Mouse (Mus musculus) limb, embryonic 15.5 days (tissue): ENCODE measurements around the gene Ubash3b. TPM values are rescaled to one million over a fixed set of nuclear protein-coding genes. Genes with fewer than 3 reads are reported as not detected.

Source experiments
- ATAC-seq: fragments of 200-750 bp; cut with Nextera tagmentation; 2 replicates; pipeline ENCODE4 v1.8.0; 2017; ENCODE audit warnings: low read depth, moderate TSS enrichment; ENCODE audit not compliant: insufficient number of reproducible peaks, low FRiP score, low TSS enrichment
- H3K27ac ChIP-seq: fragments of 300-500 bp; sonication (generic); 2 replicates; pipeline ENCODE4 v1.5.1; 2015; ENCODE audit warnings: moderate library complexity, mild to moderate bottlenecking, inconsistent platforms
- H3K27me3 ChIP-seq: fragments of 300-500 bp; sonication (generic); 2 replicates; pipeline ENCODE4 v1.6.1; 2015; ENCODE audit warnings: inconsistent platforms
- H3K36me3 ChIP-seq: fragments of 300-500 bp; sonication (generic); 2 replicates; pipeline ENCODE4 v1.6.1; 2015; ENCODE audit warnings: inconsistent platforms
- H3K4me1 ChIP-seq: fragments of 300-500 bp; sonication (generic); 2 replicates; pipeline ENCODE4 v1.6.1; 2015; ENCODE audit warnings: inconsistent platforms
- H3K4me2 ChIP-seq: fragments of 300-500 bp; sonication (generic); 2 replicates; pipeline ENCODE4 v1.6.1; 2015; ENCODE audit warnings: mild to moderate bottlenecking, inconsistent platforms
- H3K4me3 ChIP-seq: fragments of 300-500 bp; sonication (generic); 2 replicates; pipeline ENCODE4 v1.5.1; 2015; ENCODE audit warnings: mild to moderate bottlenecking, inconsistent platforms
- H3K9ac ChIP-seq: fragments of 300-500 bp; sonication (generic); 2 replicates; pipeline ENCODE4 v1.6.1; 2015; ENCODE audit warnings: inconsistent platforms
- H3K9me3 ChIP-seq: fragments of 300-500 bp; sonication (generic); 2 replicates; pipeline ENCODE4 v1.6.1; 2016; ENCODE audit warnings: inconsistent platforms
- WGBS: fragments of 180-500 bp; shearing (Covaris S2); methylation state at CpG from one replicate; pipeline ENCODE4 v1.1.7; 2015; 5-methylcytosine and 5-hydroxymethylcytosine counted together
- polyA plus RNA-seq: library from polyadenylated mRNA; unstranded; fragments of >200 nt; fragmentation: Nextera tagmentation; extraction: Ambion mirVana; gene quantifications from 2 replicates; pipeline ENCODE4 v1.2.1, GENCODE M21; 2015

Ubash3b gene
- polyA plus RNA-seq, 1 experiment from 2014 or later: 6.8 TPM

DNA sequence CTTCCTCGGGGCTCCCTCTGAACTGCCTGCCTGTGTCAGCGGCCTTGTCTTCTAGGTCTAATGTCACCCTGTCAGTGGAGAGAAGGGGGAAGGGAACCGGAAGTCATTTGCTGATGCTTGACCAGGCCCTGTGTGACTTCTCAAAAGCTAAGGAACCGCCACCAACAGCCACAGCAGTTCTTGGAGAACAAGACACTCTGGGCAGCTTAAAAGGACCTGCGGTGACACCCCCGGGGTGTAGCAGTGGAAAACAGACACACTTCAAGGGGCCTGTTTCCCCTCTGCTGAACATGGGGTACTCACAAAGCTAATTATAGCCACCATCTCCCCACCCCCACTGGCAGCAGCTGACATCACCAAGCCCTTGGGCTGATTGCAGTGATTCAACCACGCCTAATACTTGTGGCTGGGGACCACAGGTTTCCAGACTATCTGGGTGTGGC, 56.3 kb downstream of the Ubash3b start:
- Histone ChIP-seq H3K36me3 (no peaks in the 10 kb centered on the region), H3K4me1 (peaks cover 26% of the 10 kb centered on the region), H3K27ac (no peak overlapping the region), H3K9me3 (no peaks in the 10 kb centered on the region), H3K4me2 (no peak overlapping the region), H3K4me3 (no peak overlapping the region), H3K27me3 (0 out of 2 replicates have a peak, but pooled peaks cover 1% of the 10 kb centered on the region), H3K9ac (no peak overlapping the region)
- no peak for ATAC-seq
- 36% methylated on average over 7 of the region's 7 CpGs for WGBS

DNA sequence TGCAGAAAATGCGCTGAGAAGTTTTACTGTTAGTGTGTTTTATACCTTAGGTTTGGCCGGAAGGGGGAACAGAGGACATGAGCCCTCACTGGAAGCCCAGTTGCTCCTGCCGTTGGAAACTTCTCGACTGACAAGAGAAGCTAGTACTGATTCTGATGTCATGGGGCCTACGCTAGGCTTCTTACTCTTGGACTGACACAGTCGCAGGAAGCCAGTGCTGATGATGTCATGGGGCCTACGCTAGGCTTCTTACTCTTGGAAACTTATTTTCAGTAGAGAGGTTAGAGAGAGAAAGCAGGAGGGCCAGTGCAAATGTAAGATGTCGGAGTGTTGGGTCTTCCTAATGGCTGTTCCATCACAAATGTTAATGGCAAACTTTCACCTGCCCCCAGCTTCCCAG, 57.8 kb downstream of the Ubash3b start:
- ATAC-seq: no peak
- Histone ChIP-seq H3K36me3 (no peaks in the 10 kb centered on the region), H3K4me1 (peaks cover 34% of the 10 kb centered on the region), H3K9ac (no peak overlapping the region), H3K9me3 (no peaks in the 10 kb centered on the region), H3K4me3 (no peak overlapping the region), H3K4me2 (no peak overlapping the region), H3K27me3 (no peaks in the 10 kb centered on the region), H3K27ac (no peak overlapping the region)
- 93% methylated on average over 8 of the region's 8 CpGs for WGBS

DNA sequence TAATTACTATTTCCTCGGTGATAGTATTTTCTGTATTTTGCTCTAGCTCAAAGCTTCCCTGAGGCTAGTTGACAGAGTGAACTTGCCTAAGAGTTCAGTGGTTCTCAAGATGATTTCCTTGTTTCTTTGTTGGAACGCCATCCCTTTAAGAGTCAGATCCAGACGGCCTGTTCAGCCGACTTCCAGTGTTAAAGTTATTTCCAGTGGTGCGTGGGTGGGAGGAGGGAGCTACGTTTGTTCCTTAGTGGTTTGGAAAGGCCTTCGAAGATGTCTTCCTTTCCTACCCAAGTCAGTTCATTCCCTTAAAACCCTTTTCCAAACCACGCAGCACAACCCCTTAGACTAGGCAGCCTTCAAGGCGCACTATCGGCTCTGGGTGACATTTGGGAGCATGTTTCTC, 58.9 kb downstream of the Ubash3b start:
- Histone ChIP-seq H3K4me1 (peaks cover 33% of the 10 kb centered on the region), H3K9me3 (no peaks in the 10 kb centered on the region), H3K27ac (no peak overlapping the region), H3K36me3 (no peaks in the 10 kb centered on the region), H3K4me2 (no peak overlapping the region), H3K9ac (no peak overlapping the region), H3K4me3 (no peak overlapping the region), H3K27me3 (no peaks in the 10 kb centered on the region)
- ATAC-seq: no peak
- WGBS: 57% methylated on average over 10 of the region's 10 CpGs

DNA sequence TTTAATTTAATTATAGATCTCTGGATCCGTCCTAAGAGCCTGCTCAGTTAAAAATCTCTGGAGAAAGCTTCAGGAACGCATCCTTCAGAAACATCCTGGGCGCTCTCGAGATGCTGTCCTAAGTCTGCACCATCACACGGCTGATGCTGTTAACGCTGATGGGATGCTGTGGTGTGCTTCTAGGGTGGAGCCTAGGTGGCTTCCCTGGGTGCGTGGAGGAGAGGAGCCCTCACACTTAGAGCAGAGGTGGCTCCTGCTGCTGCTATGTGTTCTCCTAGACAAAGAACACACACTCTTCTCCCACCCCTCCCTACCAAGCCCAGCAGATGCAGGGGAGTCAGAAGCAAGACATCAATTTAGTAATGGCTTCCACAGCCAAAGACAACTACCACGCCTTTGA, 61.6 kb downstream of the Ubash3b start:
- H3K27ac ChIP-seq: peak overlapping the region; percentile 17

DNA sequence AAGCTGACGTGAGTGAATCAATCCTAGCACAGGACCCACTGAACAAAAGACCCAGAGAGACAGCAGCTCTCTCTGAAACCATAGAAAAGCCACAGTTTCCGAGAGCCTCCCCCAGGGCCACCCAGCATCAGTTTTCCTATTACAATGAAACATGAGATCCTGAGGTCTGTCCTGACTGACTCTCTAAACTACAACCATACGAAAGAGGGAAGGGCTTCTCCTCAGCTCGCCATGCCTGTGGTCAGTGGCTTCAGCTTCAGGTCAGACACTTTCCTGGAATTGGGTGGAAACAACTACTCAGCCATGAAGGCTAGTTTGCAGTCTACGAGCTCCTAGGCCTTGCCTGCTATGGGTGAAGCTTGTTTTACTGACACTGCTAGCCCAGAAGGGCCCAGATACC, 62.4 kb downstream of the Ubash3b start:
- Histone ChIP-seq H3K9me3 (no peaks in the 10 kb centered on the region), H3K36me3 (no peaks in the 10 kb centered on the region), H3K27ac (0 out of 2 replicates have a peak overlapping the region, but pooled peaks have one; percentile 34), H3K4me2 (no peak overlapping the region), H3K9ac (no peak overlapping the region), H3K27me3 (no peaks in the 10 kb centered on the region), H3K4me1 (peaks cover 29% of the 10 kb centered on the region), H3K4me3 (no peak overlapping the region)
- ATAC-seq: no peak
- WGBS: 41% methylated on average over 5 of the region's 5 CpGs

More for the DNA sequence above, 61.6 kb downstream of the Ubash3b start:
- no peak overlapping the region for H3K4me3 ChIP-seq
- H3K27me3 ChIP-seq: no peaks in the 10 kb centered on the region
- ATAC-seq: no peak
- WGBS: 67% methylated on average over 8 of the region's 8 CpGs
- no peaks in the 10 kb centered on the region for H3K9me3 ChIP-seq
- H3K4me2 ChIP-seq: no peak overlapping the region
- H3K36me3 ChIP-seq: no peaks in the 10 kb centered on the region
- peaks cover 30% of the 10 kb centered on the region for H3K4me1 ChIP-seq
- H3K9ac ChIP-seq: no peak overlapping the region

DNA sequence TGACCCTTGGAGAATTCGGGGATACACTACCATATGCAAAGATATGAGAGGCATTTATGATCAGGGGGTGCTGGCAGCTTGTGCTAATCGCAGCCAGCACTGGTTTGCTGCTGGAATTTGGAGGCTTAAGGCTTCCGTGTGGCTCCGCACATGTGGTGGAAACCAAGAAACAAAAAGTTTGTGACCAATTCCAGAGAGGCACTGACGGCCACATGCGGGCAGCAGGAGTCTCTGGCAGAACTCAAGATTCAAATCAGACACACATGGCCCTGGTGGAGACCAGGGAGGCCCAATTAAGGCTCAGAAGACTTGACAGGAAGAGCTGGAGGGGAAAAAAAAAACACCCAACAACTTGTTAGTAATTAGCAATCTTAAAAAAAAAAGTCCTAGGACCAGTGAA, 63.4 kb downstream of the Ubash3b start:
- 39% methylated on average over 6 of the region's 6 CpGs for WGBS
- H3K4me2 ChIP-seq: no peak overlapping the region
- no peak for ATAC-seq
- no peaks in the 10 kb centered on the region for H3K36me3 ChIP-seq
- H3K27me3 ChIP-seq: no peaks in the 10 kb centered on the region
- no peaks in the 10 kb centered on the region for H3K9me3 ChIP-seq
- no peak overlapping the region; the same call in 1 of the 2 replicates for H3K27ac ChIP-seq
- peaks cover 29% of the 10 kb centered on the region for H3K4me1 ChIP-seq
- H3K9ac ChIP-seq: no peak overlapping the region
- no peak overlapping the region for H3K4me3 ChIP-seq

DNA sequence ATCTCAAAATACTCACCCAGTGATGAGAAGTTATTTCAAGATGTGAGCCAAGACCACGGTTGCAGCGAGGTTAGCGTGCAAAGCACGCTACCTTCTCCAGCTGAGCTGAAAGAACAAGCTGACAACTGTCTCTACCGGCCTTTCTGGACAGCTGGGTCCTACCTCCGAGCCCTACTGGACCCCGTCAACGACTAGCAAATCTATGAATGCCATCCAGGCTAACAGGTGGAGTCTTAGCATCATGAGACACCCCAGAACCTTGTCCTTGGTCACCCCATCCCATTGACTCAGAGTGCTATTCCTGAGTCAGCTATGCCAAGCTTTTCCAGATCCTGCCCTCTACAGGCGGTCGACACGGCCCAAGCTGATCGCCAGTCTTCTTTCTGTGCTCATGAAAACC, 69.5 kb downstream of the Ubash3b start:
- Histone ChIP-seq H3K4me2 (no peak overlapping the region), H3K4me1 (0 out of 2 replicates have a peak, but pooled peaks cover 2% of the 10 kb centered on the region), H3K27me3 (no peaks in the 10 kb centered on the region), H3K27ac (no peak overlapping the region), H3K9ac (no peak overlapping the region), H3K4me3 (no peak overlapping the region), H3K36me3 (no peaks in the 10 kb centered on the region), H3K9me3 (no peaks in the 10 kb centered on the region)
- 89% methylated on average over 12 of the region's 12 CpGs for WGBS
- ATAC-seq: no peak

DNA sequence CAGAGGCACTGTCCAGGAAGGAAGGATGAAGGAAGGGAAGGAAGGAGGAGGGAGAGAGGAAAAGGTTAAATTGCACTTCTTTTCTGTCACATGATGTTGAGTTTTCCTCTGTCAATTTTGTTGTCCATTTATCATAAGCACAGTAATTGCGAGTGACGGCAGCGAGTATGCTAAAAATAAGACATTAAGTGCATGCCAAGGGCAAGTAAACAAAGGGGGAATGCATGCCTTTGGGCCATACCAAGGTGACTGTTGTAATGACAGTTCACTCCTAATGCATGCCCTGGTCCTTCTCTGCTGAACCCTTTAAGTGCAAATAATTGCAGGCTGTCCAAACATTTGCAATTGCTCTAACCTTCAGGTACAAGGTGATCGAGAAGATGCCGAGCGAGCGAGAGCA, 70.3 kb downstream of the Ubash3b start:
- 72% methylated on average over 7 of the region's 7 CpGs for WGBS
- no peak overlapping the region for H3K27ac ChIP-seq
- no peak overlapping the region for H3K9ac ChIP-seq
- H3K9me3 ChIP-seq: no peaks in the 10 kb centered on the region
- no peaks in the 10 kb centered on the region for H3K27me3 ChIP-seq
- no peaks in the 10 kb centered on the region for H3K4me1 ChIP-seq
- H3K4me2 ChIP-seq: no peak overlapping the region
- no peak overlapping the region for H3K4me3 ChIP-seq
- ATAC-seq: no peak
- no peaks in the 10 kb centered on the region for H3K36me3 ChIP-seq

DNA sequence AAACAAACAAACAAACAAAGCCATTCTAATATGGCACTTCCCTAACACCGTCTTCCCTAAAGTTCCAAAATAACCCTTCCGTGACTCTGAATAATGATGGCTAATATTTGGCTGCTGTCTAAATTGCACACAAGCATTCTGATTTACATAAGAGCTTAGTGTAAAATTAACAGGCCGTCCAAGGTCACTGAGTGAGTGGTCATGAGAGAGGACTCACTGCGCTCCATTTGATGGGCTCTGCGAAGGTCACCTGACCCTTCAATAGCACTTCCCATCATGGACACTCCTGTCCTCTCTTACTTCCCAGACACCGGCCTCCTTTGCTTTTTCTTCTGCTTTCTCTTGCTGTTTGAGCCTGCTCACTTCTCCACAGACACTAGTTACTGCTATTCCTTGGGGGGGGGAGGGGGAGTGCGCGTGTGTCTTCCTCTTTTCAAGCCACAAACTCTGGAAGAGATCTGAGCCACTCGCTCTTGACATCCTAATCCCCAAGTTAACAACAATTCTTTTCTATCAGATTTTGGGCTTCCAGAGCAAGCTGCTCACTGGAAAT, 73.6 kb downstream of the Ubash3b start:
- ATAC-seq: no peak
- 79% methylated on average over 9 of the region's 9 CpGs for WGBS

DNA sequence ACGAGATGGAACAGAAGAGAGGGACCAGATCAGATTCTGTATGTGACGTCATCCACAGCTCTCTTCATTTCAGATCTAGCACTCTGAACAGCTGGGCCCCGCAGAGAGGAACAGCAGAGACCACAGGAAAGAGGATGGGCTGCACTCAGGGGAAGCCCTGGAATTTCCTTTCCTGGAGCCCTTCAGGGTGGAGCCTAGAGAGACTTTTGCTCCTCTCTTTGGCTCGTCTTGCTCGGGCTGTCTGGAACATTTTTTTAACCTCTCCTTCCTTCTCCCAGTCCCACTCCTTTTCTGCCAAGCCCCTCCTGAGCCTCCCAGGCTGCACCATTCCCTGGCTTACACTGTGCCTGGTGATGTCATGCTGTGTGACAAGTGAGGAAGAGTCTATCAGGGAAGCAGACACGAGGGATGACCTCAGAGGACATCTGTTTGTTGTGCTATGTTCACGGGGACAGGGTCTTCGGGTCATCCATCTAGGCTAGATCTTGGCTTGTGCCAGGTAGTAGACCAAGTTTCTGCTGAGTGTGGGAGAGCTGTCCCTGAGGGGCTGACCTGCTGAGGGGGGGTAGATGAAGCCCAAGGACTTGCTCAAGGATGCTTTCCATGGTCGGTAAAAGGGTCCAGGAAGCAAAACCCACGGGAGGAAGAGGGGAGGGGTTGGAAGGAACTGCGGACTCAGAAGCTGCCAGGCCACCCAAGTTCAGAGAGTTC, 77.2 kb downstream of the Ubash3b start:
- peak; percentile 69 for ATAC-seq
- H3K27me3 ChIP-seq: no peaks in the 10 kb centered on the region
- no peaks in the 10 kb centered on the region for H3K9me3 ChIP-seq
- H3K4me3 ChIP-seq: no peak overlapping the region
- H3K9ac ChIP-seq: no peak overlapping the region
- no peaks in the 10 kb centered on the region for H3K36me3 ChIP-seq
- 32% methylated on average over 11 of the region's 11 CpGs for WGBS
- H3K4me1 ChIP-seq: peaks cover 15% of the 10 kb centered on the region
- peak overlapping the region; percentile 30; the same call in 1 of the 2 replicates for H3K27ac ChIP-seq
- no peak overlapping the region for H3K4me2 ChIP-seq

More for the DNA sequence above, 73.6 kb downstream of the Ubash3b start:
- Histone ChIP-seq H3K27me3 (no peaks in the 10 kb centered on the region), H3K4me1 (peaks cover 13% of the 10 kb centered on the region), H3K27ac (no peak overlapping the region), H3K36me3 (no peaks in the 10 kb centered on the region), H3K4me3 (no peak overlapping the region), H3K9ac (no peak overlapping the region), H3K9me3 (no peaks in the 10 kb centered on the region), H3K4me2 (no peak overlapping the region)

DNA sequence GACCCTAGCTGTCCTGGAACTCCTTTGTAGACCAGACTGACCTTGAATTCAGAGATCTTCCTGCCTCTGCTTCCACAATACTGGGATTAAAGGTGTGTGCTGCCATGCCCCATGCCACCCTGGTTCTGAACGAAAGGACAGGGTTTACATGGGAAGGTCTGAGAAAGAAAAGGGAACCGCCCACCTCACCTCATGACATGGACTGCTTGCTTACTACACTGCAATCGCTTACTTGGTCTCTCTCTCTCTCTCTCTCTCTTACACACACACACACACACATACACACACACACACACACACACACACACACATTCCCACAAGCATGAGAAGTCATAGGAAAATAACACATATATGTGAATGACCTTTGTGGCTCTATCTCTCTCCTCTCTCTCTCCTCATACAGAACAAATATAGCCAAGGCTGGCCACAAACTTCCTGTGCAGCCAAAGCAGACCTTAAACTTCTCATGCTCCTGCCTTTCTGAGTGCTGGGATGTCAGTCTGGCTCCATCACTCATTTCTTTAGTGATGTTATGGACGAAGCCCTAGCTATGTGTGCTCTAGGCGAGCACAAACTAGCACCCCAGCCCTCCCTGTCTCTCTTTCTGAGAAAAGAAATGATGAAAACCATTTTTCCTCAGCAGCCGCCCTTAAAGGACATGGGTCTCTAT, 78.0 kb downstream of the Ubash3b start:
- H3K4me1 ChIP-seq: peaks cover 16% of the 10 kb centered on the region
- 84% methylated on average over 6 of the region's 6 CpGs for WGBS
- no peaks in the 10 kb centered on the region for H3K9me3 ChIP-seq
- no peak overlapping the region for H3K4me3 ChIP-seq
- no peaks in the 10 kb centered on the region for H3K27me3 ChIP-seq
- no peak overlapping the region for H3K9ac ChIP-seq
- ATAC-seq: no peak
- H3K27ac ChIP-seq: peak overlapping the region; percentile 30; the same call in 1 of the 2 replicates
- H3K4me2 ChIP-seq: no peak overlapping the region
- no peaks in the 10 kb centered on the region for H3K36me3 ChIP-seq

DNA sequence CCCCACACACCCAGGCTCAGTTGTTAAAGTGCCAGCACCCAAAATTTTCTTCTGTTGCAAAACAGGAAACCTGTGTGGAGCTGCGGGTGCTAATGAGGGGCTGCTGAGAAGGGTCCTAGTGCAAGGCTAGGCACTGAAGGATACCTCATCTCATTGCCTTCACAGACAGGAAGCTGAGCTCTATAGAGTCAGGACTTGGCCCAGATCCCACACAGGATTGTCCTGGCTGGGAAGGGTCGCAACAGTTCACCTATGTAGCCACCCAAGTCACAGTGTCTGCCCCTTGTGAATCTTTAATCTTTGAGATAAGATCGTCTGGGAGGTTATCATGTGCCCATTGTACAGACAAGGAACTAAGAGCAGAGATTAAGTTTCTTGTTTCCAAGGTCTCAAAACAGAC, 78.6 kb downstream of the Ubash3b start:
- Histone ChIP-seq H3K4me1 (peaks cover 19% of the 10 kb centered on the region), H3K4me2 (no peak overlapping the region), H3K4me3 (no peak overlapping the region), H3K36me3 (no peaks in the 10 kb centered on the region), H3K9ac (no peak overlapping the region), H3K9me3 (no peaks in the 10 kb centered on the region), H3K27ac (no peak overlapping the region), H3K27me3 (no peaks in the 10 kb centered on the region)
- WGBS: 75% methylated on average over 3 of the region's 3 CpGs
- no peak for ATAC-seq
